Mouse (Mus musculus) MEL (cell line): ENCODE data around the gene Ppfia1.

Source experiments
- CTCF ChIP-seq, 3 experiments: IDR thresholded peaks in 2 of 3; conservative IDR thresholded peaks in 1 of 3; 2 replicates each; pipeline ENCODE4 v1.5.1; 2011 to 2012; ENCODE audit warnings: low read length in 3 of 3, low read depth in 2 of 3, mild to moderate bottlenecking in 2 of 3, improper control_type of control experiment in 1 of 3, inconsistent platforms in 1 of 3, mixed read lengths in 1 of 3, moderate library complexity in 1 of 3; ENCODE audit not compliant: control insufficient read depth in 1 of 3, insufficient read depth in 1 of 3, poor library complexity in 1 of 3, severe bottlenecking in 1 of 3
- E2F4 ChIP-seq: IDR thresholded peaks from 2 replicates; pipeline ENCODE4 v1.6.1; 2011; ENCODE audit warnings: low read depth, low read length, improper control_type of control experiment, borderline replicate concordance
- EP300 ChIP-seq, 2 experiments: IDR thresholded peaks; 2 replicates each; pipeline ENCODE4 v1.6.1; 2011; ENCODE audit warnings: improper control_type of control experiment in 2 of 2, low read length in 2 of 2, low read depth in 1 of 2, mild to moderate bottlenecking in 1 of 2
- JUND ChIP-seq: IDR thresholded peaks from 2 replicates; pipeline ENCODE4 v1.6.1; 2011; ENCODE audit warnings: low read depth, mild to moderate bottlenecking, improper control_type of control experiment, low read length
- MEF2A ChIP-seq: IDR thresholded peaks from 2 replicates; pipeline ENCODE4 v1.6.1; 2014; ENCODE audit warnings: low read depth, mild to moderate bottlenecking, inconsistent platforms, low read length, improper control_type of control experiment; ENCODE audit not compliant: poor library complexity, insufficient replicate concordance, severe bottlenecking; ENCODE audit errors: extremely low read depth
- SMC3 ChIP-seq: IDR thresholded peaks from 2 replicates; pipeline ENCODE4 v1.6.1; 2011; ENCODE audit warnings: low read depth, low read length, improper control_type of control experiment

DNA sequence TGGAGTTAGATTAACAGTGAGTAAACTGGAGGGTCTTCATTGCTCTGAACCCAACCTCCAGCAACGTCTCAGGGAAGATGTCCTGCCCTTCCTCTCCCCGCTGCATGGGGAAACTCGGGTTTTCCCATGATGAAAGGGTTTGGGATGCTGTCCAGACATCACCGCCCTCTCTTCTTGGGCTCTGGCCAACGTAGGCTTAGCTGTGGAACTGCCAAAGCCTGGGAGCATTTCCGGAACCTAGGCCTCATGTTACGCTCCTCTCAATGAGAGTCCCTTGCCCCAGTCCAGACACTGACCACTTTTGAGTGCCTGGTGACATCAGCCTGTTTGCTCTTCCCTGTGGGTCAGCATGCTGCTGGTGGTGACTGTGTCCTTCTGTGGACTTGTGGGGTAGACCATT lies 15.9 kb upstream of the Ppfia1 start:
- TF ChIP-seq CTCF (IDR thresholded peaks at IDR 0.05 in 2 of 3, conservative IDR thresholded peaks at IDR 0.05 in 1 of 3; ENCODE audit: control insufficient read depth in 1 of 3, insufficient read depth in 1 of 3, low read depth in 2 of 3, low read length in 3 of 3, poor library complexity in 1 of 3, severe bottlenecking in 1 of 3) (no peak), E2F4 (no peak), JUND (no peak), EP300 (IDR thresholded peaks at IDR 0.05; ENCODE audit: low read depth in 1 of 2, low read length in 2 of 2) (no peak), MEF2A (no peak), SMC3 (no peak)
